Mouse (Mus musculus) erythroblast, embryonic 14.5 days (primary cell): ENCODE measurements around the gene Pprc1.

Experiments used
- GATA1 ChIP-seq: IDR thresholded peaks from 2 replicates; pipeline ENCODE4 v1.6.1; 2012; ENCODE audit warnings: low read length, inconsistent platforms, mixed read lengths
- TAL1 ChIP-seq: IDR thresholded peaks from 3 replicates; pipeline ENCODE4 v1.6.1; 2012; ENCODE audit warnings: low read length, inconsistent platforms, mixed read lengths

- TF ChIP-seq GATA1 (no peak), TAL1 (no peak)
These were observed 14.3 kb upstream of the Pprc1 start for GRCm38 (mm10) chr19:46030196-46030983.
